Mouse (Mus musculus): ENCODE data around the gene Tns4. TPM values are rescaled to one million over a fixed set of nuclear protein-coding genes. Genes with fewer than 3 reads are reported as not detected.
A peak's percentile ranks its signal among the peaks of the same experiment; 100 is the strongest.

The Tns4 gene
- total and polyA plus RNA-seq, 2 experiments from 2014 or later: 0.17 to 0.38 TPM

DNA sequence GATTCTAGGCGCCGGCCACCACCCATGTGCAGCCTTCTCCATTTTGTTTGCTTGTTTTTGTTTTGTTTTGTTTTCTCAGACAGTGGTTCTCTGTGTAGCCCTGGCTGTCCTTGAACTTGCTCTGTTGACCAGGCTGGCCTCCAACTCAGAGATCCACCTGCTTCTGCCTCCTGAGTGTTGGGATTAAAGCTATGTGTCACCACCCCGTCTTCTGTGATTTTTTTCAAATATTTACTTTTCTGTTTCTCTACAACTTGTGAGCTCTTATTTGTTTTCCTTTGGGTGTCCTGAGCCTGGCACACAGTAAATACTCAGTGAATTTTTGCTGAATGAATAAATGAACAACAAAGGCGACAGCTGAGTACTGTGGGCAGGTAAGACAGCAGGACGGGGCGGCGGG, 26.4 kb downstream of the Tns4 start:
- H3K9me3 ChIP-seq (ENCODE audit: low read length): no peaks in the 10 kb centered on the region
- H3K4me3 ChIP-seq (ENCODE audit: low read depth, low read length): no peak overlapping the region
- H3K4me1 ChIP-seq (ENCODE audit: insufficient read depth, low read length): no peaks in the 10 kb centered on the region
- ATAC-seq (ENCODE audit: low FRiP score) (no peak), DNase-seq (ENCODE audit: low spot score) (no peak)
- H3K36me3 ChIP-seq (ENCODE audit: insufficient read depth, low read length): no peaks in the 10 kb centered on the region
- WGBS: 86% methylated on average over 7 of the region's 7 CpGs
- TF ChIP-seq CTCF (IDR thresholded peaks at IDR 0.05): no peak
- H3K9ac ChIP-seq (replicated peaks; ENCODE audit: low read length, poor library complexity, severe bottlenecking): no peak overlapping the region
- no peaks in the 10 kb centered on the region for H3K27me3 ChIP-seq (ENCODE audit: insufficient read depth, low read length)
- H3K4me2 ChIP-seq (ENCODE audit: low read depth, low read length, poor library complexity, severe bottlenecking): no peak overlapping the region
- no peak overlapping the region for H3K27ac ChIP-seq (ENCODE audit: low read depth, low read length)

GRCm38 (mm10) chr11:99060435-99060834, 28.7 kb downstream of the Tns4 start:
- H3K4me2 ChIP-seq (ENCODE audit: low read depth, low read length, poor library complexity, severe bottlenecking): no peak overlapping the region
- no peak overlapping the region for H3K27ac ChIP-seq (ENCODE audit: low read depth, low read length)
- H3K36me3 ChIP-seq (ENCODE audit: insufficient read depth, low read length): no peaks in the 10 kb centered on the region
- H3K9ac ChIP-seq (replicated peaks; ENCODE audit: low read length, poor library complexity, severe bottlenecking): no peak overlapping the region
- ATAC-seq (ENCODE audit: low FRiP score) (no peak), DNase-seq (ENCODE audit: low spot score) (no peak)
- H3K27me3 ChIP-seq (ENCODE audit: insufficient read depth, low read length): no peaks in the 10 kb centered on the region
- 91% methylated on average over 3 of the region's 3 CpGs for WGBS
- H3K4me1 ChIP-seq (ENCODE audit: insufficient read depth, low read length): no peaks in the 10 kb centered on the region
- H3K9me3 ChIP-seq (ENCODE audit: low read length): no peaks in the 10 kb centered on the region
- TF ChIP-seq CTCF (IDR thresholded peaks at IDR 0.05): no peak
- no peak overlapping the region for H3K4me3 ChIP-seq (ENCODE audit: low read depth, low read length)

GRCm38 (mm10) chr11:99055571-99056452, 33.3 kb downstream of the Tns4 start:
- TF ChIP-seq CTCF (IDR thresholded peaks at IDR 0.05): no peak
- H3K9me3 ChIP-seq (ENCODE audit: low read length): no peaks in the 10 kb centered on the region
- no peak overlapping the region for H3K9ac ChIP-seq (replicated peaks; ENCODE audit: low read length, poor library complexity, severe bottlenecking)
- no peak for ATAC-seq (ENCODE audit: low FRiP score)
- no peak overlapping the region for H3K27ac ChIP-seq (ENCODE audit: low read depth, low read length)
- H3K4me2 ChIP-seq (ENCODE audit: low read depth, low read length, poor library complexity, severe bottlenecking): no peak overlapping the region
- H3K36me3 ChIP-seq (ENCODE audit: insufficient read depth, low read length): no peaks in the 10 kb centered on the region
- no peak overlapping the region for H3K4me3 ChIP-seq (ENCODE audit: low read depth, low read length)
- 10% methylated on average over 8 of the region's 8 CpGs for WGBS
- H3K4me1 ChIP-seq (ENCODE audit: insufficient read depth, low read length): no peaks in the 10 kb centered on the region
- DNase-seq (ENCODE audit: low spot score): no peak
- no peaks in the 10 kb centered on the region for H3K27me3 ChIP-seq (ENCODE audit: insufficient read depth, low read length)

DNA sequence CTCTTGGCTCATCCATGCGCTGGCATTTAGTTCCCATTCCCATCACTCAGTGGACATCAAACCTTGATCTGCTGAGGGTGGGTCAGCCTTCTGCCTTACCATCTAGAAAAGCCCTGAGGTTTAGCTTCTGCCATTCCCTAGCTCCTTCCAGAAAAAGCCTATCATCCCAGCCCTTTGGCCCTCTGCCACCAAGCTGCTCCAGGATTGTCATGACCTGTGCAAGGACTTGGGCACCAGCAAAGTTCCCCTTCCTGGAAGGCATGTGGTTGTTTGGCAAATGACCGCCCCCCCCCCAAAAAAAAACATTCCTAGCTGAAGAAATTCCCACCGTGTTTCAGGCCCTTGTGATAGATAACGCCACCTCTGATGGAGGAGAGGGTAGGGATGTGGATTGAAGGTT, 34.0 kb downstream of the Tns4 start:
- no peak for ATAC-seq (ENCODE audit: low FRiP score)
- WGBS: 67% methylated on average over 4 of the region's 4 CpGs
- H3K4me2 ChIP-seq (ENCODE audit: low read depth, low read length, poor library complexity, severe bottlenecking): no peak overlapping the region
- H3K4me3 ChIP-seq (ENCODE audit: low read depth, low read length): no peak overlapping the region
- H3K9ac ChIP-seq (replicated peaks; ENCODE audit: low read length, poor library complexity, severe bottlenecking): no peak overlapping the region
- no peaks in the 10 kb centered on the region for H3K27me3 ChIP-seq (ENCODE audit: insufficient read depth, low read length)
- DNase-seq (ENCODE audit: low spot score): no peak
- no peaks in the 10 kb centered on the region for H3K4me1 ChIP-seq (ENCODE audit: insufficient read depth, low read length)
- H3K27ac ChIP-seq (ENCODE audit: low read depth, low read length): no peak overlapping the region
- no peak for TF ChIP-seq CTCF (IDR thresholded peaks at IDR 0.05)
- no peaks in the 10 kb centered on the region for H3K36me3 ChIP-seq (ENCODE audit: insufficient read depth, low read length)
- no peaks in the 10 kb centered on the region for H3K9me3 ChIP-seq (ENCODE audit: low read length)

GRCm38 (mm10) chr11:99047643-99048042, 41.5 kb downstream of the Tns4 start:
- no peaks in the 10 kb centered on the region for H3K27me3 ChIP-seq (ENCODE audit: insufficient read depth, low read length)
- WGBS: 74% methylated on average over 2 of the region's 2 CpGs
- no peak for TF ChIP-seq CTCF (IDR thresholded peaks at IDR 0.05)
- 0 out of 2 replicates have a peak overlapping the region, but pooled peaks have one; percentile 32 for H3K27ac ChIP-seq (ENCODE audit: low read depth, low read length)
- H3K4me3 ChIP-seq (ENCODE audit: low read depth, low read length): no peak overlapping the region
- no peak overlapping the region for H3K4me2 ChIP-seq (ENCODE audit: low read depth, low read length, poor library complexity, severe bottlenecking)
- H3K9ac ChIP-seq (replicated peaks; ENCODE audit: low read length, poor library complexity, severe bottlenecking): no peak overlapping the region; the same call in 1 of the 2 replicates
- no peak for DNase-seq (ENCODE audit: low spot score)
- no peaks in the 10 kb centered on the region; the same call in 1 of the 2 replicates for H3K36me3 ChIP-seq (ENCODE audit: insufficient read depth, low read length)
- H3K9me3 ChIP-seq (ENCODE audit: low read length): no peaks in the 10 kb centered on the region
- no peak for ATAC-seq (ENCODE audit: low FRiP score)
- peaks cover 4% of the 10 kb centered on the region; the same call in 1 of the 2 replicates for H3K4me1 ChIP-seq (ENCODE audit: insufficient read depth, low read length)

DNA sequence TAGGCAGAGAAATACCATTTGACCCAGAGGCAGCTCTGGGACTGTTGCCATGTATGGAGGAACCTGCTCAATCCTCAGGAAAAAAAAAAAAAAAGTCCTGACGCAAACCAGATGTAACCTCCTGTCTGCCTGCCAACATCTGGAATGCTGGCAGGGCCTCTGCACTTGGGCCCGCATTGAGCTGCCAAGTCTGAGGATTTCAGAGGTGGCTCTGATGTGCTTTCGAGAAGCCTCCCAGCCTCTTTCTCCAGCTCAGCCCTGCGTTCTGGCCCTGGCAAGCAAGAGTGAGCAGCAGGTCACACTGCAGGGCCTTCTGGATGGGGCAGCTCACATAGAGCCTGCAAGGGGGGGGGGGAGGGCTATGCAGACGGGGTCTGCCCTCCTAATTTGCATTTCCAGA, 42.0 kb downstream of the Tns4 start:
- no peak overlapping the region for H3K4me3 ChIP-seq (ENCODE audit: low read depth, low read length)
- H3K4me2 ChIP-seq (ENCODE audit: low read depth, low read length, poor library complexity, severe bottlenecking): no peak overlapping the region
- H3K36me3 ChIP-seq (ENCODE audit: insufficient read depth, low read length): no peaks in the 10 kb centered on the region; the same call in 1 of the 2 replicates
- peaks cover 4% of the 10 kb centered on the region; the same call in 1 of the 2 replicates for H3K4me1 ChIP-seq (ENCODE audit: insufficient read depth, low read length)
- ATAC-seq (ENCODE audit: low FRiP score) (no peak), DNase-seq (ENCODE audit: low spot score) (peak; percentile 55)
- 48% methylated on average over 5 of the region's 5 CpGs for WGBS
- TF ChIP-seq CTCF (IDR thresholded peaks at IDR 0.05): no peak
- no peak overlapping the region for H3K9ac ChIP-seq (replicated peaks; ENCODE audit: low read length, poor library complexity, severe bottlenecking)
- H3K27ac ChIP-seq (ENCODE audit: low read depth, low read length): 0 out of 2 replicates have a peak overlapping the region, but pooled peaks have one; percentile 32
- no peaks in the 10 kb centered on the region for H3K27me3 ChIP-seq (ENCODE audit: insufficient read depth, low read length)
- no peaks in the 10 kb centered on the region for H3K9me3 ChIP-seq (ENCODE audit: low read length)

Measured in midbrain, postnatal 0 days (tissue).